Mouse (Mus musculus): ENCODE measurements around the gene Pitpnc1. TPM values are rescaled to one million over a fixed set of nuclear protein-coding genes. Genes with fewer than 3 reads are reported as not detected.

Pitpnc1 gene
- total RNA-seq, 2 experiments from 2014 or later, result 89.2 TPM

- DNase-seq, result peak; percentile 45
Measured at GRCm38 (mm10) chr11:107327326-107327725, 143.2 kb downstream of the Pitpnc1 start.

GRCm38 (mm10) chr11:107325739-107326725 lies 144.5 kb downstream of the Pitpnc1 start:
- DNase-seq, result no peak

GRCm38 (mm10) chr11:107325226-107325625 lies 145.3 kb downstream of the Pitpnc1 start:
- no peak for DNase-seq

GRCm38 (mm10) chr11:107323173-107323572 lies 147.3 kb downstream of the Pitpnc1 start:
- DNase-seq, result no peak

- DNase-seq, result no peak
Measured at GRCm38 (mm10) chr11:107322226-107322625, 148.3 kb downstream of the Pitpnc1 start.

GRCm38 (mm10) chr11:107321819-107322218 lies 148.7 kb downstream of the Pitpnc1 start:
- DNase-seq, result no peak

- no peak for DNase-seq
Measured at GRCm38 (mm10) chr11:107319861-107320260, 150.6 kb downstream of the Pitpnc1 start.

GRCm38 (mm10) chr11:107317653-107318281 lies 152.7 kb downstream of the Pitpnc1 start:
- DNase-seq, result peak; percentile 29

GRCm38 (mm10) chr11:107315475-107315874 lies 155.0 kb downstream of the Pitpnc1 start:
- peak; percentile 30 for DNase-seq

- no peak for DNase-seq
Measured at GRCm38 (mm10) chr11:107310338-107311121, 160.0 kb downstream of the Pitpnc1 start.

- no peak for DNase-seq
Measured at GRCm38 (mm10) chr11:107306170-107306569, 164.3 kb downstream of the Pitpnc1 start.

GRCm38 (mm10) chr11:107302141-107302540 lies 168.4 kb downstream of the Pitpnc1 start:
- no peak for DNase-seq

GRCm38 (mm10) chr11:107300235-107300634 lies 170.3 kb downstream of the Pitpnc1 start:
- DNase-seq, result no peak

- no peak for DNase-seq
Measured at GRCm38 (mm10) chr11:107299511-107300120, 170.9 kb downstream of the Pitpnc1 start.

GRCm38 (mm10) chr11:107296176-107296575 lies 174.3 kb downstream of the Pitpnc1 start:
- no peak for DNase-seq

GRCm38 (mm10) chr11:107292036-107292435 lies 178.5 kb downstream of the Pitpnc1 start:
- no peak for DNase-seq

- no peak for DNase-seq
Measured at GRCm38 (mm10) chr11:107288186-107288563, 182.3 kb downstream of the Pitpnc1 start.

- no peak for DNase-seq
Measured at GRCm38 (mm10) chr11:107287215-107288185, 183.0 kb downstream of the Pitpnc1 start.

- DNase-seq, result no peak
Measured at GRCm38 (mm10) chr11:107285731-107286130, 184.8 kb downstream of the Pitpnc1 start.

GRCm38 (mm10) chr11:107283632-107284031 lies 186.9 kb downstream of the Pitpnc1 start:
- DNase-seq, result no peak

GRCm38 (mm10) chr11:107282481-107282880 lies 188.0 kb downstream of the Pitpnc1 start:
- DNase-seq, result no peak

Data from gastrocnemius, postnatal 25 days (tissue).